Mouse (Mus musculus): ENCODE data around the gene S100a13. TPM values are rescaled to one million over a fixed set of nuclear protein-coding genes. Genes with fewer than 3 reads are reported as not detected.
A peak's percentile ranks its signal among the peaks of the same experiment; 100 is the strongest.

Gene S100a13
- total and polyA plus RNA-seq, 2 experiments from 2014 or later: 7.3 to 21.1 TPM

GRCm38 (mm10) chr3:90509747-90510123, 4.5 kb upstream of the S100a13 start:
- 22% methylated on average over 2 of the region's 2 CpGs for WGBS
- ATAC-seq (ENCODE audit: low FRiP score): peak; percentile 14; the same call in 1 of the 2 replicates
- no peak for TF ChIP-seq CTCF (IDR thresholded peaks at IDR 0.05)

DNA sequence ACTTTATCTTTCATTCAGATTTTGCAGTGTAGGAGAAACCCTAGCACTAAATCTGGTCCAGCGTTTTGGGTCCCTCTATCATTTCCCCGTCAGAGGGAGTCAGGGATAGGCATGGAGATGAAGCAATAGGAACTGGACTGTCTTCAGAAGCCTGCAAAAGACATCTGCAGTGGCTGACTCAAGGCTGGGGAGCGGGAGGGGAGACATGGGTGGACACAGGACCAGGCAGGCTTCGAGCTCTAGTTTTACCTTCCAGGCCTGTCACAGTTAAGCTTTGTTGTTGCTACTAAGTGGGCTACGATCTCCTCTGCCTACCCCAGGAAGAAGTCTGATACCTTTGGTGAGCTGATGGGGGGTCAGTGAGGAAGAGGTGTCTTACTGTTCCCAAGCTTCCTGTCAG, 2.0 kb upstream of the S100a13 start:
- no peak for ATAC-seq (ENCODE audit: low FRiP score)
- H3K9me3 ChIP-seq (ENCODE audit: low read length): no peaks in the 10 kb centered on the region
- no peaks in the 10 kb centered on the region for H3K36me3 ChIP-seq (ENCODE audit: insufficient read depth, low read length)
- no peak for TF ChIP-seq CTCF (IDR thresholded peaks at IDR 0.05)
- no peak for DNase-seq (ENCODE audit: low spot score)
- no peak overlapping the region for H3K4me2 ChIP-seq (ENCODE audit: low read depth, low read length, poor library complexity, severe bottlenecking)
- H3K9ac ChIP-seq (replicated peaks; ENCODE audit: low read length, poor library complexity, severe bottlenecking): no peak overlapping the region
- no peak overlapping the region for H3K27ac ChIP-seq (ENCODE audit: low read depth, low read length)
- no peak overlapping the region for H3K4me3 ChIP-seq (ENCODE audit: low read depth, low read length)
- peaks cover 15% of the 10 kb centered on the region; the same call in 1 of the 2 replicates for H3K4me1 ChIP-seq (ENCODE audit: insufficient read depth, low read length)
- 85% methylated on average over 5 of the region's 5 CpGs for WGBS
- H3K27me3 ChIP-seq (ENCODE audit: insufficient read depth, low read length): peaks cover 29% of the 10 kb centered on the region

More at GRCm38 (mm10) chr3:90509747-90510123, 4.5 kb upstream of the S100a13 start:
- Histone ChIP-seq H3K27me3 (ENCODE audit: insufficient read depth, low read length) (peaks cover 16% of the 10 kb centered on the region), H3K9me3 (ENCODE audit: low read length) (no peaks in the 10 kb centered on the region), H3K4me2 (ENCODE audit: low read depth, low read length, poor library complexity, severe bottlenecking) (peak overlapping the region; percentile 53), H3K4me1 (ENCODE audit: insufficient read depth, low read length) (peaks cover 10% of the 10 kb centered on the region; the same call in 1 of the 2 replicates), H3K36me3 (ENCODE audit: insufficient read depth, low read length) (peaks cover 3% of the 10 kb centered on the region; the same call in 1 of the 2 replicates), H3K9ac (replicated peaks; ENCODE audit: low read length, poor library complexity, severe bottlenecking) (0 out of 2 replicates have a peak overlapping the region, but pooled peaks have one; percentile 13), H3K27ac (ENCODE audit: low read depth, low read length) (peak overlapping the region; percentile 96; the same call in 1 of the 2 replicates), H3K4me3 (ENCODE audit: low read depth, low read length) (peak overlapping the region; percentile 92)
- DNase-seq (ENCODE audit: low spot score): no peak

DNA sequence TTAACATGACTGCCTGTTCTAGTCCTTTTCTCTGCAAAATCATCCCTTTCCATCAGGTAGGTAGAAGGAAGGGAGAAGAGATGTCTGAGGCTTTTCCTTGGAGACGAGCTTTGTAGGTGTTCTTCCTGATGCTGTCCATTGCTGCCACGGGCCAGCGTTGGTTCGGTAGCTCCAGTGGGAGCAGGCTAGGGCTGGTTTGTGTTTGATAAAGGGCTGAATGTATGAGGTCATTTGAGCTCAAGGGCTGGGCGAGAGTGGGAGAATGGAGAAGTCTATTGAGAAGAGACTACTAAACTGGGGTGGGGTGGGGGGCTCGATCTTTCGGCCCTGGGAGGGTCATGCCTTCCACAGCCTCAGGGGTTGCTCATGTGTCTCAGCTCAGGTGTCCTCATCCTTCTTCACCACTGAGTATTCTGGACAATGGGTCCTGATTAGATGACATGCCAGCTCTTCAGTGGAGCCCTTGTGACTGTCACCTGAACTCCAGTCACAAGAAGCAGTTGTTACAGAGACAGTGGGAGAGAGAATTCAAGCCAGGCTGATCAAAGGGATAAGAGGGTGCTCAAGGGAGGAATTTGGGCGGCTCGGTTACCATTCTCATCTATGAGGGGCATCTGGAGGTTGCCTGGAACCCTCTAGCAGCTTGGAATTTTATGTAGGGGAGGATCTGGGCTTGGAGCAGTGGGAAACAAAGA, 1.1 kb upstream of the S100a13 start:
- H3K4me2 ChIP-seq (ENCODE audit: low read depth, low read length, poor library complexity, severe bottlenecking): no peak overlapping the region
- ATAC-seq (ENCODE audit: low FRiP score) (no peak), DNase-seq (ENCODE audit: low spot score) (no peak)
- H3K9ac ChIP-seq (replicated peaks; ENCODE audit: low read length, poor library complexity, severe bottlenecking): no peak overlapping the region
- H3K4me3 ChIP-seq (ENCODE audit: low read depth, low read length): no peak overlapping the region
- no peaks in the 10 kb centered on the region for H3K36me3 ChIP-seq (ENCODE audit: insufficient read depth, low read length)
- H3K27me3 ChIP-seq (ENCODE audit: insufficient read depth, low read length): peaks cover 29% of the 10 kb centered on the region
- TF ChIP-seq CTCF (IDR thresholded peaks at IDR 0.05): no peak
- peaks cover 9% of the 10 kb centered on the region; the same call in 1 of the 2 replicates for H3K4me1 ChIP-seq (ENCODE audit: insufficient read depth, low read length)
- WGBS: 79% methylated on average over 9 of the region's 9 CpGs
- H3K27ac ChIP-seq (ENCODE audit: low read depth, low read length): no peak overlapping the region
- H3K9me3 ChIP-seq (ENCODE audit: low read length): no peaks in the 10 kb centered on the region

GRCm38 (mm10) chr3:90514691-90515090, 456 bp downstream of the S100a13 start:
- WGBS: 2% methylated on average over 10 of the region's 10 CpGs

GRCm38 (mm10) chr3:90515242-90515641, 1.0 kb downstream of the S100a13 start:
- no peaks in the 10 kb centered on the region for H3K36me3 ChIP-seq (ENCODE audit: insufficient read depth, low read length)
- ATAC-seq (ENCODE audit: low FRiP score) (no peak), DNase-seq (ENCODE audit: low spot score) (no peak)
- H3K4me1 ChIP-seq (ENCODE audit: insufficient read depth, low read length): peaks cover 5% of the 10 kb centered on the region; the same call in 1 of the 2 replicates
- WGBS: 75% methylated on average over 1 of the region's 1 CpGs
- peak overlapping the region; percentile 35 for H3K4me3 ChIP-seq (ENCODE audit: low read depth, low read length)
- 0 out of 2 replicates have a peak overlapping the region, but pooled peaks have one; percentile 13 for H3K9ac ChIP-seq (replicated peaks; ENCODE audit: low read length, poor library complexity, severe bottlenecking)
- no peak for TF ChIP-seq CTCF (IDR thresholded peaks at IDR 0.05)
- H3K27ac ChIP-seq (ENCODE audit: low read depth, low read length): no peak overlapping the region
- peaks cover 29% of the 10 kb centered on the region for H3K27me3 ChIP-seq (ENCODE audit: insufficient read depth, low read length)
- H3K4me2 ChIP-seq (ENCODE audit: low read depth, low read length, poor library complexity, severe bottlenecking): peak overlapping the region; percentile 61
- H3K9me3 ChIP-seq (ENCODE audit: low read length): no peaks in the 10 kb centered on the region

More at GRCm38 (mm10) chr3:90514691-90515090, 456 bp downstream of the S100a13 start:
- no peak for ATAC-seq (ENCODE audit: low FRiP score)
- H3K4me3 ChIP-seq (ENCODE audit: low read depth, low read length): peak overlapping the region; percentile 35
- H3K36me3 ChIP-seq (ENCODE audit: insufficient read depth, low read length): no peaks in the 10 kb centered on the region
- DNase-seq (ENCODE audit: low spot score): no peak
- peaks cover 7% of the 10 kb centered on the region; the same call in 1 of the 2 replicates for H3K4me1 ChIP-seq (ENCODE audit: insufficient read depth, low read length)
- H3K27ac ChIP-seq (ENCODE audit: low read depth, low read length): no peak overlapping the region
- TF ChIP-seq CTCF (IDR thresholded peaks at IDR 0.05): no peak
- H3K9ac ChIP-seq (replicated peaks; ENCODE audit: low read length, poor library complexity, severe bottlenecking): peak overlapping the region; percentile 24; the same call in 1 of the 2 replicates
- H3K4me2 ChIP-seq (ENCODE audit: low read depth, low read length, poor library complexity, severe bottlenecking): peak overlapping the region; percentile 61
- peaks cover 29% of the 10 kb centered on the region for H3K27me3 ChIP-seq (ENCODE audit: insufficient read depth, low read length)
- H3K9me3 ChIP-seq (ENCODE audit: low read length): no peaks in the 10 kb centered on the region

- 91% methylated on average over 4 of the region's 4 CpGs for WGBS
- Histone ChIP-seq H3K36me3 (ENCODE audit: insufficient read depth, low read length) (no peaks in the 10 kb centered on the region), H3K4me3 (ENCODE audit: low read depth, low read length) (no peak overlapping the region), H3K4me1 (ENCODE audit: insufficient read depth, low read length) (peaks cover 5% of the 10 kb centered on the region; the same call in 1 of the 2 replicates), H3K4me2 (ENCODE audit: low read depth, low read length, poor library complexity, severe bottlenecking) (no peak overlapping the region), H3K27ac (ENCODE audit: low read depth, low read length) (no peak overlapping the region), H3K9ac (replicated peaks; ENCODE audit: low read length, poor library complexity, severe bottlenecking) (no peak overlapping the region), H3K9me3 (ENCODE audit: low read length) (no peaks in the 10 kb centered on the region), H3K27me3 (ENCODE audit: insufficient read depth, low read length) (peaks cover 29% of the 10 kb centered on the region)
- no peak for TF ChIP-seq CTCF (IDR thresholded peaks at IDR 0.05)
- ATAC-seq (ENCODE audit: low FRiP score) (no peak), DNase-seq (ENCODE audit: low spot score) (no peak)
Observed at GRCm38 (mm10) chr3:90515789-90516188, 1.6 kb downstream of the S100a13 start.

Measured in midbrain, postnatal 0 days (tissue).